Mouse (Mus musculus): ENCODE measurements around the gene Gm11627. TPM values are rescaled to one million over a fixed set of nuclear protein-coding genes. Genes with fewer than 3 reads are reported as not detected.
"Not testable (repeated sequence)": the region's sequence is repeated elsewhere in the genome, so short reads cannot be mapped to it uniquely, and the experiment has no call there.

Gene Gm11627
- total RNA-seq (2017) = not detected in 2 replicates

DNA sequence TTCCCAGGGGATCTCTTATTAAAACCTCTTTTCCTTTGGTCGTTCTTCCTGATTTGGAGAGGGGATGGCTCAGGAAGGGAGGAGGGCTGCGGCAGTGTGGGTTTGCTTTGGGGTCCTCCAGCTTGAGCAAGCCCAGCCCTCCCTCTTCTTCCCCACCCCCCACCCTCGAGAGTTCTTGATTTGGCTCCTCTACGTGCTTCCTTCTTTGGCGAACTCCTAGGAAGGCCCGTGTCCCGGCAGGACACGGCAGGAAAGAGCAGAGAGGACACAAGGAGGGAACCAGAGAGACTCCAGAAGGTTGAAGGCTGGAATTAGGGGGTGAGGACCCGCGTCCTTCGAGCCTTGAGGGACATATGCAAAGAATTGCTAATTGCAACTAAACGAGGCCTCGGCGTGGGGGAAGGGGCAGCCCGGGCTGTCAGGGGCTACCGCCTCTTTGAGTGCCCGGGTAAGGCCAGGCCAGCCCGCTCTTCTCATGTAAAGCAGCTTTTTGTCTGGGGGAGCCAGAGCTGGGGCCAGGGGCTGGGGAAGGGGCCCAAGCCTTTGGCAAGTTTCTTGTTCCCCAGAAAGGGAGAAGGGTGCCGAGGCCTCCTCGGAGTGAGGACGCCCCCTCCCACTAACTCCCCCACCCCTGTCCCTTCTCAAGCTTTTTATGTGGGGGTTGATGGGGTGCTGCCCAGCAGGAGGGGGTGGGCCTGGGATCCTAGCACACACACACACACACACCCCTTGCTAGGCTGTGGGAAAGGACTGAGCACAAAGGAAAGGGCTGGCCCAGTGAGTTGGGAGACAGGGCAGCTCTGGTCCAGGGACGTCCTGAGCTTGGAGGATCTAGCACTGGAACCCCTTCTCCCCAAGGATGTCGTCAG lies at the start of gene Gm11627:
Gm11627 (minus strand) TSS at position 297 of the 869 bp plus-strand sequence.
- no peak for ATAC-seq (replicated peaks; ENCODE audit: low read depth, poor library complexity, severe bottlenecking)

DNA sequence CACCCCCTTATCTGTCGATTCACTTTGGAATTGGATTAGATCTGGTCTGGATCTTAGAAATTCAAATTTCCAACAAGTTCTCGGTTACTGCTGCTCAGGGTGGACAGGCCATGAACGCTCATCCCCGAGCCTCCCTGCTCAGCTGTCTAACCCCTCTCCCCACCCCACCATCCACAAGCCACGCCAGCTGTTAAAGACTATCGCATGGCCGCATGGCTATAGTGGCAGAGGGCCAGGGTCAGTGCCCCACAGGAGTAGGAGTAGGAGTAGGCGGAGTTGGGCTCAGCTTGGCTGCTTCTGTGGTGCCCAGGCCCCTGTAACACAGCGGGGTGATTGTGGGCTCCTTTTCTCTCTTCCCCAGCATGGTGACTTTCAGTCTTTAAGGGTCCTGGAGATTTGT lies 49.3 kb upstream of the Gm11627 start:
- ATAC-seq (replicated peaks; ENCODE audit: low read depth, poor library complexity, severe bottlenecking) = no peak

GRCm38 (mm10) chr11:102627171-102627931 lies 48.1 kb upstream of the Gm11627 start:
- no peak for ATAC-seq (replicated peaks; ENCODE audit: low read depth, poor library complexity, severe bottlenecking)

DNA sequence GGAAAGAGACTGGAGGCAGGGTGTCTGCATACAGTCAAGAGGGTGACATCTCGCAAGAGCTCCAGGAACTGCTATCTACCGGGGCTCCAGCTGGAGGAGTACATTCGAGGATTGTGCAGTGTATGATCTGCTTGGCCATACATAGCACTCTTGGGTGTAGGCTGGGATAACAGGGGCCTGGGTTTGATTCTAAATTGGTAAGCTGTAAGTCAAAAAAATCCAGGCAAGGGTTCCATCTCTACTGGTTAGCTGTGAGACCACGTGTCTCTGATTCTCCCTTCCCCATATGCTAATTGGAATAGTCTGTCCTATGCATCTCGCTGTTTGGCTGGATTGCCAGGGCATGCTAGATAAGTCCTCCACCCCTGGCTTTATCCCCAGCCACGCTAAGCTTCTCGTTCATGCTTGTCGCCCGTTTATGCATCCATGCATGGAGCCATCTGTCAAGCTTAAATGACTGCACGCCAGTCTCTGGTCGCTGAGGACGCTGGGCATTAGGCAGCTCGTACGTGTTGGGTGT lies 45.7 kb upstream of the Gm11627 start:
- ATAC-seq (replicated peaks; ENCODE audit: low read depth, poor library complexity, severe bottlenecking) = no peak

GRCm38 (mm10) chr11:102623876-102624789 lies 44.9 kb upstream of the Gm11627 start:
- no peak for ATAC-seq (replicated peaks; ENCODE audit: low read depth, poor library complexity, severe bottlenecking)

GRCm38 (mm10) chr11:102619449-102619848 lies 40.2 kb upstream of the Gm11627 start:
- ATAC-seq (replicated peaks; ENCODE audit: low read depth, poor library complexity, severe bottlenecking) = no peak

DNA sequence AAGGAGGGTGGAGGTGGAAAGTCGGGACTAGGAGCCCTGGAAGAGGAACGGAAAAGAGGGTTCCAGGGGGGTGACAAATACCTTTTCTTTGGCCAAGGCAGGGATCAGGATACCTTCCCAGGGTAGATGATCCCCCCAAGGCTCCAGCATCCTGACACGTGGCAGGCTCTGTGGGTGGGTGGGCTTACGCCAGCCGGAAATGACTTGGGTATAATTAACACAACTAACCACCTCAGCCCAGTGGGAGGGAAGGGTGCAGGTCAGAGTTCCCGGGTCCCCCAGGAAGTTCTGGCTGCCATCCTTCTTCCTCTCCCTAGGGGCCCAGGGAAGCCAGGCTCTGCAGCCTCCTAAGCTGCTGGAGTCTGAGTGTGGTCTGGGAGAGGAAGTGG lies 32.0 kb upstream of the Gm11627 start:
- no peak; the same call in 1 of the 2 replicates for ATAC-seq (replicated peaks; ENCODE audit: low read depth, poor library complexity, severe bottlenecking)

- no peak for ATAC-seq (replicated peaks; ENCODE audit: low read depth, poor library complexity, severe bottlenecking)
These were observed 31.5 kb upstream of the Gm11627 start for GRCm38 (mm10) chr11:102610675-102611316.

- no peak for ATAC-seq (replicated peaks; ENCODE audit: low read depth, poor library complexity, severe bottlenecking)
These were observed 31.0 kb upstream of the Gm11627 start for GRCm38 (mm10) chr11:102610260-102610659.

- no peak for ATAC-seq (replicated peaks; ENCODE audit: low read depth, poor library complexity, severe bottlenecking)
These were observed 30.2 kb upstream of the Gm11627 start for GRCm38 (mm10) chr11:102609483-102609882.

- ATAC-seq (replicated peaks; ENCODE audit: low read depth, poor library complexity, severe bottlenecking) = no peak
These were observed 29.4 kb upstream of the Gm11627 start for GRCm38 (mm10) chr11:102608691-102609090.

- ATAC-seq (replicated peaks; ENCODE audit: low read depth, poor library complexity, severe bottlenecking) = no peak
These were observed 28.7 kb upstream of the Gm11627 start for GRCm38 (mm10) chr11:102607686-102608548.

DNA sequence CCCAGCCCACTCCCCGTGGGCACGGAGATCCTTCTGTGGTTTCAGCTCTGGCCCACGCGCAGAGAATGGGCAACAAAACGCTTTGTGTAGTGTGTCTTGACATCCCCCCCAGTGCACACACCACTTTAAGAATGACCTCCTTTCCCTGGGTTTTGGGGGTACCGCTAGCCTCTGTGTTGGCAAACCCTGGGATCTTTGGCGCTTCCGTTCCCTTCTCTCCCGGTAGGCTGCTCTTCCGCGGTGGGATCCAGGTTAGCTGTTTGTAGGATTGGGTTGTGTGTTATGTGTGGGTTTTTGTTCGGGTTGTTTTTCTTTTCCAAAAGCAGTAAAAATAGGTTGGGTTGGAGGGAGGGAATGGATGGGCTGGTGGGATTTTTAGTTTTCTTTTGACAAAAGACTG lies 27.9 kb upstream of the Gm11627 start:
- ATAC-seq (replicated peaks; ENCODE audit: low read depth, poor library complexity, severe bottlenecking) = not testable (repeated sequence)

- no peak for ATAC-seq (replicated peaks; ENCODE audit: low read depth, poor library complexity, severe bottlenecking)
These were observed 27.5 kb upstream of the Gm11627 start for GRCm38 (mm10) chr11:102606751-102607171.

GRCm38 (mm10) chr11:102605553-102606416 lies 26.5 kb upstream of the Gm11627 start:
- no peak for ATAC-seq (replicated peaks; ENCODE audit: low read depth, poor library complexity, severe bottlenecking)

- ATAC-seq (replicated peaks; ENCODE audit: low read depth, poor library complexity, severe bottlenecking) = no peak
These were observed 25.7 kb upstream of the Gm11627 start for GRCm38 (mm10) chr11:102604777-102605552.

Measured in common myeloid progenitor, adult 5-6 weeks (primary cell).